Mouse (Mus musculus) CD4-positive, CD25-positive, alpha-beta regulatory T cell, adult 2 months (primary cell): ENCODE results near the gene Dennd4a.

Source experiments
- DNase-seq: peaks from one replicate; pipeline ENCODE4 v3.0.0-alpha.2; 2012; ENCODE audit warnings: low read depth, low spot score

Dennd4a gene

DNA sequence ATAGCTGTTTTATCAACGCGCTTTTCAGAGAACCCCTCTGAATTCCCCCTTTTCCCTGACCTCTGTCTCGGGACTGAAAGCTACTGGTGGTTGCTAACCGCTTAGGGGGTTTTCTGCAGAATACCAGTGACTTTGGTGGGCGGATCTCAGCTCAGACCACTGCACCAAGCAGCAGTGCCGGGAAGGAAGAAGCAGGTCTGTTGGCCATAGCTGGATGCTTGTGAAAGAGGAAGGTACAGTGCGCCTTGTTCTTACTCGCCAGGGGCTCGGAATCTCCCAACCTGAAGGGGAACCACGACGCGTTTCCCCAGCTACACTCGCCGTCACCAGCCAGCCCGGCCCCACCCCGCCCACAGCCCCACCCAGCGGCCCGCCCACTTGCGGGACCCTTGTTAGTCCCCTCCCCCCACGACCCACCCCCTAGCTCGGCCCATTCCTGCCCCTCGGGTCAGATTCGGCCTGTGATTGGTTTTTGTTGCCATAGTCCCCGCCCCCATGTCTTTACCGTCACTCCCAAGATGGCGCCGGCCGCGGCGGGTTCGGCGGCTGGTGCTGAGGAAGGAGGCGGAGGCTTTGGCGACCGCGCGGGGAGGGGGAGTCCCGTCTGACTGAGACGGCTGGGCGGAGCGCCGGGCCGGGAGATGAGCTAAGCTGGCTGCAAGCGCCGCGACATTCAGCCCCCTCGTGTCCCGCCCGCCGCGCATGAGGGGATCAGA, at the start of gene Dennd4a:
Gene Dennd4a, plus strand, starts transcription at position 519 of the 716 bp plus-strand sequence.
- peak; percentile 100 for DNase-seq

GRCm38 (mm10) chr9:64764824-64765223, 46.3 kb upstream of the Dennd4a start:
- no peak for DNase-seq

DNA sequence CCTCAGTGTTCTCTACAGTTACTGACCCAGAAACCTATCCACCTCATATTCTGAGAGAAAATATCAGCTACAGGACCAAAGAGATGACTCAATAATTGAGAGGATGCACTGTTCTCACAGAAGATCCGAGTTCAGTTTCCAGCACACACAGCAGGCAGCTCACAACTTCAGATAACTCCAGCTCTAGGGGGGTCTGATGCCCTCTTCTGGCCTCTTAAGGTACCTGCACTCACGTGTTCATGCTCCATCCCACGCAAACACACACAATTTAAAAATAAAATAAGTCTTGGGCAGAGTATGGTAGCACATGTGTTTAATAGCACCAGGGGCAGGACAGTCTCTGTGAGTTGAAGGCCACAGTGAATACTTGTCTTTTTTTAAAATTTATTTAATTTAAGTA, 45.0 kb upstream of the Dennd4a start:
- DNase-seq: no peak

DNA sequence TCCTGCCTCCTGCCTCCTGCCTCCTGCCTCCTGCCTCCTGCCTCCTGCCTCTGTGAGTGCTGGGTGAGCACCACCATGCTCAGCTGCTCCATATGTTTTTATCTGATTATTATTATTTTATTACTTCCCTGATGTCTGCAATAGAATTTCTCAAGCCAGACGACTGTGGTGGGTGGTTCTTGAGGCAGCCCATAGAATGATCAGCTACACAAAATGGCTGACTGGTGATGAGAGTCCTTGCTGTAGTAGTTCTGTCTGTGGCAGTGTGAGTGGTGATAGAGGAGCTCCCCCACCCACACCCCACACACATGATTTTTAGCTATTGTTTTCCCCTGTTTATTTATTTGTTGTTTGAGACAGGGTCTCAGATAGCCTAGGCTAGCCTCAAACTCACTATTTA, 43.3 kb upstream of the Dennd4a start:
- no peak for DNase-seq

DNA sequence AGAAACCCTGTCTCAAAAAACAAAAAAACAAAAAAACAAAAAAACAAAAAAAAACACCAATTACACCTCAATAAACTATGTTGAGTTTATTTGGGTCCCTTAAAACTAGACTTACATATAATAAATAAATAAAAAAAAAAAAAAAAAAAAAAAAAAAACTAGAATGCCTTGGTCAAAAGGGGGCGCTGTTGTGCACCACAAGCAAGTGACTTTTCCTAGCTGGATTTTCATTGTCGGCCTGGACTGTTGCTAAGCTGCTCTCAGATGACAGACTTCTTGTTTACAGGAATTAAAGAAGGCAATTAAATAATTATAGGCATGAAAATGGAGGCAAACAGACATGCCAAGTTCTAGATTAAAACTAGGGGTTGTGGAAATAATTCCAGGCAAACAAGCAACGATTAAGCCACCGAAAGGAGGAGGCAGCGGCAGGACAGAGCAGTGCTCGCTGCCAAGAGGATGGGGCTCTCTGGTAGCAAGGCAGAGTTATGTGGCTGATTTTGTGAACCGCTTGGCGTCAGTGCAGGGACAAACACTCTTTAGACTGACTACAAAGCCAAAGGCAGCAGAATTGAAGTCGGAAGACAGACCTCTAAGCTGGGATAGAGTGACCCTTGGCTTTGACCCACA, 42.0 kb upstream of the Dennd4a start:
- DNase-seq: peak; percentile 78

DNA sequence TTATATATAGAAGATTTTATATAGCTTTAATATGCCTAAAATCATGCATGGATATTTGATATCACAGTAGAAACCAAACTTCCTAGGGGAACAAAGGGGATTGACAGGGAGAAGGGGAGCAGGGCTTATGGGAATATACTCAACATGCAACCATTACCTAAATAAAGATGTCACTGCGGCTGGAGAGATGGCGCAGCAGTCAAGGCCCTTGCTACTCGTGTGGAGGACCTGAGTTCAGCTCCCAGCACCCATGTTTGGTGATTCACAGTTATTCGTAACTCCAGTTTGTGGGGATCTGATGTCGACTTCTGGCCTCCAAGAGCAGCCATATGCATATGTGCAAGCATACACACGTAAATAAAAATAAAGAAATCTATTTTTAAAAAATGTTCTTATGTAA, 41.2 kb upstream of the Dennd4a start:
- DNase-seq: no peak

DNA sequence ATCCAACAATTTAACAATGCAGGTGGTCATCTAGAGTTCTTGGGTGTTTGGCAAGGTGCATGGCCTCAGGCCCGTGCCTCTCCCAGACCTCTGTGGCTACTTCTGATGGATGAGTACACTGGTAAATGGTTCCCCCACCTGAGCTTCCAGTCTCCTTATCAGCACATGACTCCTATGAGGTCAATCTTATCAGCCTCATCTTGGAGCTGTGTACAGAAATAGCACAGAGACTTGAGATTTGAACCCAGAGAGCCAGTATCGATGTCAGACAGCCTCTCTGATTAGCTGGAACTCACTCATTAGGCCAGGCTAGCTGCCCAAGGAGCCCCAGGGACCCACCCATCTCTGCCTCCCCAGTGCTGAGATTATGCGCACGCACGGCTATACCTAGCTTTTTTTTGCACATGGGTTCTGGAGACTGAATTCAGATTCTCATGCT, 40.7 kb upstream of the Dennd4a start:
- no peak for DNase-seq

- DNase-seq: no peak
Measured at GRCm38 (mm10) chr9:64771236-64771635, 39.9 kb upstream of the Dennd4a start.

GRCm38 (mm10) chr9:64773254-64773653, 37.9 kb upstream of the Dennd4a start:
- no peak for DNase-seq

DNA sequence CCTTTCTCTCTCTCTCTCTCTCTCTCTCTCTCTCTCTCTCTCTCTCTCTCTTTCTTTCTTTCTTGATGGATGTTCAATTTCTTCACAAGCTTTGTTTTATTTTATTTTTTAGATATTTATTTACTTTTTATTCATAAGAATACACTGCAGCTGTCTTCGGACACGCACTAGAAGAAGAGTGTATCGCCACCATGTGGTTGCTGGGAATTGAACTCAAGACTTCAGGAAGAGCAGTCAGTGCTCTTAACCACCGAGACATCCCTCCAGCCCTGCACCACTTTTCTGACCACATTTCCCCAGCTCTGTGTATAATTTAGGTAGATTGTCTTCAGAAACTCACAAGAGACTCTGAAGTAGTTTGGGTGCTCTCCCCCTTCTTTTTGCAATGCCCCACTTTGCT, 37.2 kb upstream of the Dennd4a start:
- no peak for DNase-seq

DNA sequence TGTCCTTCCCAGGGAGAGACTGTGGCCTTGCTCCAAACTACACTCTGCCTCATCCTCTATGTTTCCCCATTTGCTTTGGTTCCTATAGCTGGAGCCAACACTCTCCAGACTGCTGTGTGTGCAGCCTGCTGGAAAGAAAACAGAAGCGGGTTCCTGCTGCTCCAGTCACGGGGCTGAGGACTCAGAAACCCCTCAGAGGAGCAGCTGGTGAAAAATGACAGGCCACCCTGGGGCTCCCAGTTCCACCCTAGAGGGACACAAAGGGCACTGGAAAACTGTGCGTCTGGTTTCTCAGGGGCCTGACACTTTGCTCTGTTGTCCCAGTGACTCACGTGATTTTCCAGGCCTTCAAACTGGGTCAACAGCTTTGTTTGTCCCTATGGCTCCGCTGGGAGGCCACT, 36.7 kb upstream of the Dennd4a start:
- no peak for DNase-seq

DNA sequence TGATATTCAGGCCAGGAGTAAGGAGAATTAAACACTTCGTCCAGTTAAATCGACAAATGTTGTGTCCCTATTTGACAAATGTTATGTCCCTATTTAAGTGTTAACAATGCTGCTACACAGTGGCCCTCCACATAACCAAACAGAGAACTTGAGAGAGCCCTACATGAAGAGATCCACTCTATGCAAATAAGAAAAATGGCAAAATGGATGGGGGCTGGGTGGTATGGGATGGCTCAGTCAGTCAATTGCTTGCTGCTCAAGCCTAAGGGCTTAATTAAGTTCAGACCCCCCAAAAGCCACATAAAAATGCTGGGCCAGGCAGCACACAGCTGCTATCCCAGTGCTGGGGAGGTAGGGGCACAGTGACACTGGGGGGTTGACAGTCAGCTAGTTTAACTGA, 36.3 kb upstream of the Dennd4a start:
- DNase-seq: no peak

- DNase-seq: no peak
Measured at GRCm38 (mm10) chr9:64775491-64775890, 35.6 kb upstream of the Dennd4a start.

DNA sequence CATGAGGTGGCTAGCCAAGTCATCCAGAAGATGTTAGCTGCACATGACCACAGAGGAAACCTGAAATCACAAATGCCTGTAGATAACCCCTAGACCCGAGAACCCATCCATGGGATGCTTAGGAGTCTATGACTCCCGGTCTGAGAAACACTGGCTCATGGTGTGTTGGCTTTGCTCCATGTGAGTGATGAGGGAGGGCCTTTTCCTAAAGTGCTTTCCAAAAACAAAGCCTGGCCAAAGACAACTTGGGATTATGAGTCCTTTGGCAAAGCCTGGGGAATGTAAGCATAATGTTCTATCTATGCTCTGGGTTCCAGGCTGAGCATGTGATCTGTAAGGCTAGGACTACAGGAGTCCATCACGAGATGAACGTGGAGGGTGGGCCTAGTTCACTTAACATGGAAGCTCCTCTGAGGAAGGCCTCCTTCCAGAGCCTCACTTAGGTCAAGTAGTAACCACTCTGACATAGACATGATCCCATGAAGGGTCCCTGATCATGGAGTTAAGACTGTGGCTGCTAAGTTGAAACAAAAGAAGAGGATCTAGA, 33.6 kb upstream of the Dennd4a start:
- DNase-seq: no peak

DNA sequence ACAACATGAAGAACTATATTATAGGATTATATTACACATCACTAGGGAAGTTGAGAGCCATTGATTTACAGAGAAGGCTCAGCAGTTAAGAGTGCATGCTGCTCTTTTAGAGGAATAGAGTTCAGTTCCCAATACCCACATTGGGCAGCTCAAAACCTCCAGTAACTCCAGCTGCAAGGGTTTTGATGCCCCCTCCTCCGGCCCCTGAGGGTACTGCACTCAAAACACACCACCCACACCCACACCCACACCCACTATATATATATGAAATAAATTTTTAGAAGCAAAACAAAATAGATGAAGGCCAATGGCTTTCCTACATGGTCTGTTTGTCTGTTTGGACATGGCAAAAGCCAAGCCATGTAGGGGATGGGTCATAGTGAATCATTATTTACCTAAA, 33.0 kb upstream of the Dennd4a start:
- DNase-seq: no peak

- DNase-seq: peak; percentile 79
Measured at GRCm38 (mm10) chr9:64779628-64780027, 31.5 kb upstream of the Dennd4a start.

- DNase-seq: no peak
Measured at GRCm38 (mm10) chr9:64783511-64783910, 27.6 kb upstream of the Dennd4a start.

DNA sequence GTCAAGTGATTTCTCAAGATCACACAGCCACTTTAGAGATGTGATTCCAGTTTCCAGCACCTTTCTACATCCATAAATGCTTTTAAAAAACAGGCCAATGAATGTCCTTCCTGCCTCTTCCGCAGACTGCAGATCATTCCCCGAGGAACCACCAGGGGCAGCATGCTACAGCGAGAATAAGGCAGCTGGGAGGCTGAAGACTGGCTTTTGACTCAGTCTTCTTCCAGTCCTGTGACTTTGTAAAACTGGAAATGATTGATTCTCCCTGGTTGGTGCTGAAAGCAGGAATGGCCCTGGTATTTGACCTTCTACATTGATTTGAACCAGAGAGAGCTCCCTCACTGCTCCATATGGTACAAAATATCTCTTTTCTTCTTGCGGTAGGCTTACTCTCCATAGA, 26.3 kb upstream of the Dennd4a start:
- peak; percentile 90 for DNase-seq

- no peak for DNase-seq
Measured at GRCm38 (mm10) chr9:64786216-64786905, 24.8 kb upstream of the Dennd4a start.

- DNase-seq: no peak
Measured at GRCm38 (mm10) chr9:64788070-64788469, 23.1 kb upstream of the Dennd4a start.

GRCm38 (mm10) chr9:64789341-64789761, 21.8 kb upstream of the Dennd4a start:
- peak; percentile 91 for DNase-seq

DNA sequence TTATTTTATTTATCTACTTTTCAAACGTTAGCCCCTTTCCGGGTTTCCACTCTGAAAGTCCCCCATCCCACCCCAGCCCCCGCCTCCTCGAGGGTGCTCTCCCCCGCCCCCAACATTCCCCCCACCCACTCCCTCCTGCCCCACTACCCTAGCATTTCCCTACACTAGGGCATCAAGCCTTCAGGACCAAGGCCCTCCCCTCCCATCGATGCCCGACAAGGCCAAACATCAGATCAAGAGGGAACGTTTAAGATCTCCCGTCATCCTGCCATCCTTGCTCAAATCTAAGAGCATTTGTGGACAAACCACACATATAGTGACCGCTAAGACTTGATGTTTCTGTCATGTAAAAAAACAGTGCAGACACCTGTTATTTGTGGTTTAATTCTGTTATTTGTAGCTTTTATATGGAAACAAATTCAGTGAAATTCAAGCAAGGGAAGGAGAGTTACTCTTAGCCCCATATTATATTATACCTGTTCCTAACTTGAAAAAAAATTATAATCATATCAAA, 21.2 kb upstream of the Dennd4a start:
- peak; percentile 49 for DNase-seq
